Mouse (Mus musculus): ENCODE data around the gene 2610001J05Rik.

Gene 2610001J05Rik

GRCm38 (mm10) chr6:13839345-13840054 lies 31.8 kb downstream of the 2610001J05Rik start, which contains the start of gene Gpr85:
TSS of gene Gpr85 (minus strand) at chr6:13839942.
- H3K27me3 ChIP-seq (ENCODE audit: control insufficient read depth, insufficient read depth, low read length, poor library complexity, severe bottlenecking) = no peaks in the 10 kb centered on the region; the same call in 1 of the 2 replicates
- no peaks in the 10 kb centered on the region for H3K36me3 ChIP-seq (ENCODE audit: control insufficient read depth, insufficient read depth, low read length, poor library complexity, severe bottlenecking)
- DNase-seq (ENCODE audit: low read depth, low spot score) = peak; percentile 14

GRCm38 (mm10) chr6:13838677-13839344 lies 32.5 kb downstream of the 2610001J05Rik start:
- peak; percentile 42 for DNase-seq (ENCODE audit: low read depth, low spot score)
- H3K36me3 ChIP-seq (ENCODE audit: control insufficient read depth, insufficient read depth, low read length, poor library complexity, severe bottlenecking) = no peaks in the 10 kb centered on the region
- H3K27me3 ChIP-seq (ENCODE audit: control insufficient read depth, insufficient read depth, low read length, poor library complexity, severe bottlenecking) = no peaks in the 10 kb centered on the region; the same call in 1 of the 2 replicates

GRCm38 (mm10) chr6:13837916-13838676 lies 33.2 kb downstream of the 2610001J05Rik start:
- DNase-seq (ENCODE audit: low read depth, low spot score) = peak; percentile 2
- H3K36me3 ChIP-seq (ENCODE audit: control insufficient read depth, insufficient read depth, low read length, poor library complexity, severe bottlenecking) = no peaks in the 10 kb centered on the region

DNA sequence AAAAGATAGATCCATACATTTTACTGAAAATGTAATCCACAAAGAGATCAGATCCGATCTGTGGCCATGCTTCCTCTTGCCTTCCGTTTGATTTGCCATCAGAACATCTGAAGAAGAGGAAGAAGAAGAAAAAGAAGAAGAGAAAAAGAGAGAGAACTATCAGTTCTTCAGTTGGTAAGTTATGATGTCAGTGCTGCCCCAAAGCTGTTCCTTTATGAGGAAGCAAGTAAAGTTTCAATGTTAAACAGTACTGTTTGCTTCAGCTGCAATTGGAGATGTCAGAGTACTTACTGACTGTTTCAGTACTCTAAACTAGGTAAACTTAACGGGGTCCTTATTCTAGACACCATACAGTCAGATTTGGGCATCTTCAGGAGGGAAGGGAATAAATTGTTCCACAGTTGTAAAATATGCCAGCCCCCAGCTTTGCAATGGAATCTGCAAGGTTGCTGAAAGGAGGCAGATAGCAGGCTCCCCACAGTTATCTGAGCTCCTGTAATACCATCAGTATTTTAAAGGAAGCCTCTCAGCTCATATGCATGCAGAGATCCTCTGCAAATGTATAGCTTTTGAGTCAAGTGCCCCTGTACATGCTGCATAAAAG lies 34.2 kb downstream of the 2610001J05Rik start:
- DNase-seq (ENCODE audit: low read depth, low spot score) = peak; percentile 15

More at GRCm38 (mm10) chr6:13837916-13838676, 33.2 kb downstream of the 2610001J05Rik start:
- H3K27me3 ChIP-seq (ENCODE audit: control insufficient read depth, insufficient read depth, low read length, poor library complexity, severe bottlenecking) = no peaks in the 10 kb centered on the region; the same call in 1 of the 2 replicates

GRCm38 (mm10) chr6:13835720-13836665 lies 35.3 kb downstream of the 2610001J05Rik start:
- no peak for DNase-seq (ENCODE audit: low read depth, low spot score)
- no peaks in the 10 kb centered on the region for H3K36me3 ChIP-seq (ENCODE audit: control insufficient read depth, insufficient read depth, low read length, poor library complexity, severe bottlenecking)
- H3K27me3 ChIP-seq (ENCODE audit: control insufficient read depth, insufficient read depth, low read length, poor library complexity, severe bottlenecking) = no peaks in the 10 kb centered on the region; the same call in 1 of the 2 replicates

More for the DNA sequence above, 34.2 kb downstream of the 2610001J05Rik start:
- Histone ChIP-seq H3K27me3 (ENCODE audit: control insufficient read depth, insufficient read depth, low read length, poor library complexity, severe bottlenecking) (no peaks in the 10 kb centered on the region; the same call in 1 of the 2 replicates), H3K36me3 (ENCODE audit: control insufficient read depth, insufficient read depth, low read length, poor library complexity, severe bottlenecking) (no peaks in the 10 kb centered on the region)

- no peak for DNase-seq (ENCODE audit: low read depth, low spot score)
- Histone ChIP-seq H3K27me3 (ENCODE audit: control insufficient read depth, insufficient read depth, low read length, poor library complexity, severe bottlenecking) (no peaks in the 10 kb centered on the region; the same call in 1 of the 2 replicates), H3K36me3 (ENCODE audit: control insufficient read depth, insufficient read depth, low read length, poor library complexity, severe bottlenecking) (no peaks in the 10 kb centered on the region)
Measured at GRCm38 (mm10) chr6:13832770-13833169, 38.5 kb downstream of the 2610001J05Rik start.

- no peaks in the 10 kb centered on the region for H3K36me3 ChIP-seq (ENCODE audit: control insufficient read depth, insufficient read depth, low read length, poor library complexity, severe bottlenecking)
- DNase-seq (ENCODE audit: low read depth, low spot score) = no peak
- H3K27me3 ChIP-seq (ENCODE audit: control insufficient read depth, insufficient read depth, low read length, poor library complexity, severe bottlenecking) = no peaks in the 10 kb centered on the region
Measured at GRCm38 (mm10) chr6:13828877-13829276, 42.4 kb downstream of the 2610001J05Rik start.

Measured in splenic B cell, adult 2 months (primary cell).